Mouse (Mus musculus): ENCODE measurements around the gene 2310007B03Rik. TPM values are rescaled to one million over a fixed set of nuclear protein-coding genes. Genes with fewer than 3 reads are reported as not detected.

Gene 2310007B03Rik
- polyA plus RNA-seq, 1 experiment from 2014 or later = 0.38 TPM

Other genes starting within 250 kb of the 2310007B03Rik start
- 21.7 and 23.6 TPM in 2 replicates for gene Capn10, start 226.6 kb downstream of the 2310007B03Rik start, polyA plus RNA-seq (2015; fragmentation: Nextera tagmentation; extraction: Ambion mirVana)
- gene Gpr35, start 210.1 kb downstream of the 2310007B03Rik start, polyA plus RNA-seq (2015; fragmentation: Nextera tagmentation; extraction: Ambion mirVana) = 0.43 and 0.94 TPM in 2 replicates
- not detected in 2 replicates for gene Aqp12, start 154.6 kb downstream of the 2310007B03Rik start, polyA plus RNA-seq (2015; fragmentation: Nextera tagmentation; extraction: Ambion mirVana)
- gene Kif1a, start 59.0 kb downstream of the 2310007B03Rik start, polyA plus RNA-seq (2015; fragmentation: Nextera tagmentation; extraction: Ambion mirVana) = 10.2 and 13.8 TPM in 2 replicates
- 0.14 TPM in 1 of 2 replicates, not detected in the other for gene Agxt, start 25.7 kb downstream of the 2310007B03Rik start, polyA plus RNA-seq (2015; fragmentation: Nextera tagmentation; extraction: Ambion mirVana)
- 0.26 and 0.55 TPM in 2 replicates for gene Crocc2, start 7.8 kb upstream of the 2310007B03Rik start, polyA plus RNA-seq (2015; fragmentation: Nextera tagmentation; extraction: Ambion mirVana)
- 3.0 and 7.8 TPM in 2 replicates for gene Sned1, start 74.9 kb upstream of the 2310007B03Rik start, polyA plus RNA-seq (2015; fragmentation: Nextera tagmentation; extraction: Ambion mirVana)
- gene Mterf4, start 145.0 kb upstream of the 2310007B03Rik start, polyA plus RNA-seq (2015; fragmentation: Nextera tagmentation; extraction: Ambion mirVana) = 19.2 and 22.5 TPM in 2 replicates
- gene Ppp1r7, start 181.9 kb upstream of the 2310007B03Rik start, polyA plus RNA-seq (2015; fragmentation: Nextera tagmentation; extraction: Ambion mirVana) = 41.1 and 46.2 TPM in 2 replicates
- gene Pask, start 182.5 kb upstream of the 2310007B03Rik start, polyA plus RNA-seq (2015; fragmentation: Nextera tagmentation; extraction: Ambion mirVana) = 5.4 and 7.7 TPM in 2 replicates
- 0.16 and 0.33 TPM in 2 replicates for gene Ano7, start 213.0 kb upstream of the 2310007B03Rik start, polyA plus RNA-seq (2015; fragmentation: Nextera tagmentation; extraction: Ambion mirVana)

All from heart, embryonic 15.5 days (tissue).